Mouse (Mus musculus) kidney, adult 2 months (tissue): Measurements from ENCODE around the gene Btnl9.
A peak's percentile ranks its signal among the peaks of the same experiment; 100 is the strongest.

Experiments
- CTCF ChIP-seq: fragments of 200-500 bp; conservative IDR thresholded peaks from 2 replicates; pipeline ENCODE4 v1.5.1; 2011; ENCODE audit warnings: low read depth, mild to moderate bottlenecking, control low read depth, low read length, moderate library complexity, mixed read lengths; ENCODE audit not compliant: insufficient read depth, insufficient read length
- POLR2A ChIP-seq: fragments of 200-500 bp; IDR thresholded peaks from one replicate; pipeline ENCODE4 v1.6.1; 2011; ENCODE audit warnings: low read depth, low read length, control low read depth

DNA sequence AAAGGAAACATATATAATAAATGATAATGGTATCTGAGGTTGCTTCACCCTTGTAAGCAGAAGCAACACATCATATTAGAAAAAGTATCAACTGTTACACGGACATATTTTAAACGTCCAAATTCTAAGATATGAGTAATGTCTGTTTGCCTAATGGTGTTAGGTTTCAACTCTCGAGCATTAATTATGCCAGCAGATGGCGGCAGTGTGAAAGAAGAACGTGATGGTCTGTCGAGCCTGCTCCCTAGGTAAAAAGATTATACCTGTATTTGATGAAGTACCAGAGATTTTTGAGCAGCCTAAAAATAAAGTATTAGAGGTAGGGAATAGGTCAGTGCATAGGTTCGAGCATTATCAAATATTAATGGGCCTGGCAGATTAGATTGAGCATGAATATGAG lies 2.8 kb upstream of the Btnl9 start:
- TF ChIP-seq CTCF (peak; percentile 64), POLR2A (no peak)
